Mouse (Mus musculus) forebrain, embryonic 14.5 days (tissue): Measurements from ENCODE around the gene Pitpnm1. TPM values are rescaled to one million over a fixed set of nuclear protein-coding genes. Genes with fewer than 3 reads are reported as not detected.
"Not testable (repeated sequence)": the region's sequence is repeated elsewhere in the genome, so short reads cannot be mapped to it uniquely, and the experiment has no call there.

ENCODE experiments used
- ATAC-seq: fragments of 200-750 bp; cut with Nextera tagmentation; 2 replicates; pipeline ENCODE4 v1.8.0; 2017; ENCODE audit warnings: mild to moderate bottlenecking, moderate library complexity
- DNase-seq: peaks from one replicate; pipeline ENCODE4 v3.0.0-alpha.2; 2015; ENCODE audit warnings: low spot score
- H3K27ac ChIP-seq: fragments of 300-500 bp; sonication (generic); 2 replicates; pipeline ENCODE4 v1.5.1; 2014; ENCODE audit warnings: low read depth, mild to moderate bottlenecking, control low read depth, low read length, moderate library complexity
- H3K27me3 ChIP-seq: fragments of 300-500 bp; sonication (generic); replicated peaks from 2 replicates; pipeline ENCODE4 v1.6.1; 2014; ENCODE audit warnings: low read length, control low read depth, mixed read lengths; ENCODE audit not compliant: control insufficient read depth, insufficient read depth
- H3K36me3 ChIP-seq: fragments of 300-500 bp; sonication (generic); 2 replicates; pipeline ENCODE4 v1.6.1; 2014; ENCODE audit warnings: low read length, control low read depth; ENCODE audit not compliant: control insufficient read depth, insufficient read depth
- H3K4me1 ChIP-seq: fragments of 300-500 bp; sonication (generic); 2 replicates; pipeline ENCODE4 v1.6.1; 2014; ENCODE audit warnings: antibody characterized with exemption, low read length, control low read depth; ENCODE audit not compliant: control insufficient read depth, insufficient read depth
- H3K4me2 ChIP-seq: fragments of 300-500 bp; sonication (generic); 2 replicates; pipeline ENCODE4 v1.6.1; 2014; ENCODE audit warnings: mild to moderate bottlenecking, control low read depth, low read length
- H3K4me3 ChIP-seq: fragments of 300-500 bp; sonication (generic); 2 replicates; pipeline ENCODE4 v1.5.1; 2014; ENCODE audit warnings: low read depth, low read length, control low read depth
- H3K9ac ChIP-seq: fragments of 300-500 bp; sonication (generic); 2 replicates; pipeline ENCODE4 v1.6.1; 2014; ENCODE audit warnings: mild to moderate bottlenecking, low read length, control low read depth, moderate library complexity
- H3K9me3 ChIP-seq: fragments of 300-500 bp; sonication (generic); replicated peaks from 2 replicates; pipeline ENCODE4 v1.6.1; 2016; ENCODE audit warnings: low read length, control low read depth, mixed read lengths; ENCODE audit not compliant: control insufficient read depth
- WGBS: fragments of 180-500 bp; shearing (Covaris S2); extraction: QIAGEN DNeasy Blood & Tissue Kit; methylation state at CpG from one replicate; pipeline ENCODE4 v1.1.7; 2014; 5-methylcytosine and 5-hydroxymethylcytosine counted together
- polyA plus RNA-seq: library from polyadenylated mRNA; unstranded; fragments of >200 nt; fragmentation: Nextera tagmentation; extraction: Ambion mirVana; gene quantifications from 2 replicates; pipeline ENCODE4 v1.2.1, GENCODE M21; 2014

Pitpnm1 gene
- polyA plus RNA-seq, 1 experiment from 2014 or later = 29.1 TPM

- WGBS = 95% methylated on average over 10 of the region's 10 CpGs
- Histone ChIP-seq H3K4me3 (no peak overlapping the region), H3K27ac (no peak overlapping the region), H3K4me2 (no peak overlapping the region), H3K36me3 (peaks cover 71% of the 10 kb centered on the region), H3K4me1 (no peaks in the 10 kb centered on the region), H3K9me3 (no peaks in the 10 kb centered on the region), H3K9ac (no peak overlapping the region), H3K27me3 (no peaks in the 10 kb centered on the region)
- no peak for ATAC-seq
- DNase-seq = no peak
Observed at GRCm38 (mm10) chr19:4114551-4114950, 14.8 kb downstream of the Pitpnm1 start.

GRCm38 (mm10) chr19:4115144-4115543 lies 15.3 kb downstream of the Pitpnm1 start:
- H3K27me3 ChIP-seq = no peaks in the 10 kb centered on the region
- ATAC-seq (no peak), DNase-seq (no peak)
- H3K4me2 ChIP-seq = no peak overlapping the region
- no peak overlapping the region for H3K27ac ChIP-seq
- no peak overlapping the region for H3K9ac ChIP-seq
- H3K4me3 ChIP-seq = no peak overlapping the region
- no peaks in the 10 kb centered on the region for H3K4me1 ChIP-seq
- no peaks in the 10 kb centered on the region for H3K9me3 ChIP-seq
- 94% methylated on average over 10 of the region's 10 CpGs for WGBS
- peaks cover 71% of the 10 kb centered on the region for H3K36me3 ChIP-seq

- H3K4me3 ChIP-seq = no peak overlapping the region
- no peak overlapping the region for H3K4me2 ChIP-seq
- no peaks in the 10 kb centered on the region for H3K27me3 ChIP-seq
- no peaks in the 10 kb centered on the region for H3K9me3 ChIP-seq
- peaks cover 4% of the 10 kb centered on the region for H3K4me1 ChIP-seq
- no peak overlapping the region for H3K27ac ChIP-seq
- 86% methylated on average over 11 of the region's 11 CpGs for WGBS
- no peak overlapping the region for H3K9ac ChIP-seq
- H3K36me3 ChIP-seq = peaks cover 71% of the 10 kb centered on the region
- ATAC-seq (no peak), DNase-seq (no peak)
Observed at GRCm38 (mm10) chr19:4115816-4116215, 16.0 kb downstream of the Pitpnm1 start.

- Histone ChIP-seq H3K9ac (no peak overlapping the region), H3K4me3 (no peak overlapping the region), H3K4me1 (peaks cover 4% of the 10 kb centered on the region), H3K27me3 (no peaks in the 10 kb centered on the region), H3K27ac (no peak overlapping the region), H3K36me3 (peaks cover 61% of the 10 kb centered on the region), H3K9me3 (no peaks in the 10 kb centered on the region), H3K4me2 (no peak overlapping the region)
- WGBS = 97% methylated on average over 7 of the region's 7 CpGs
- no peak for DNase-seq
- ATAC-seq = no peak
Observed at GRCm38 (mm10) chr19:4117006-4117405, 17.2 kb downstream of the Pitpnm1 start.

GRCm38 (mm10) chr19:4118350-4118749 lies 18.6 kb downstream of the Pitpnm1 start:
- Histone ChIP-seq H3K36me3 (peaks cover 49% of the 10 kb centered on the region), H3K9me3 (no peaks in the 10 kb centered on the region), H3K27me3 (no peaks in the 10 kb centered on the region), H3K4me2 (no peak overlapping the region), H3K27ac (no peak overlapping the region), H3K9ac (no peak overlapping the region), H3K4me3 (no peak overlapping the region), H3K4me1 (peaks cover 4% of the 10 kb centered on the region)
- WGBS = 96% methylated on average over 2 of the region's 2 CpGs
- ATAC-seq = no peak
- no peak for DNase-seq

GRCm38 (mm10) chr19:4119716-4120487 lies 20.1 kb downstream of the Pitpnm1 start:
- no peak for ATAC-seq
- peaks cover 34% of the 10 kb centered on the region for H3K36me3 ChIP-seq
- no peaks in the 10 kb centered on the region for H3K9me3 ChIP-seq
- H3K4me3 ChIP-seq = no peak overlapping the region
- DNase-seq = no peak
- H3K9ac ChIP-seq = peak overlapping the region; percentile 13; the same call in 1 of the 2 replicates
- WGBS = 92% methylated on average over 6 of the region's 6 CpGs
- H3K4me2 ChIP-seq = peak overlapping the region; percentile 50; the same call in 1 of the 2 replicates
- H3K4me1 ChIP-seq = peaks cover 4% of the 10 kb centered on the region
- no peak overlapping the region for H3K27ac ChIP-seq
- H3K27me3 ChIP-seq = no peaks in the 10 kb centered on the region

GRCm38 (mm10) chr19:4120496-4120895 lies 20.7 kb downstream of the Pitpnm1 start:
- WGBS = 100% methylated on average over 2 of the region's 2 CpGs
- ATAC-seq = no peak
- H3K27me3 ChIP-seq = no peaks in the 10 kb centered on the region
- peaks cover 28% of the 10 kb centered on the region for H3K36me3 ChIP-seq
- H3K4me3 ChIP-seq = peak overlapping the region; percentile 39; the same call in 1 of the 2 replicates
- H3K4me1 ChIP-seq = peaks cover 4% of the 10 kb centered on the region
- H3K4me2 ChIP-seq = peak overlapping the region; percentile 50
- DNase-seq = no peak
- H3K27ac ChIP-seq = no peak overlapping the region
- no peaks in the 10 kb centered on the region for H3K9me3 ChIP-seq
- peak overlapping the region; percentile 13; the same call in 1 of the 2 replicates for H3K9ac ChIP-seq

GRCm38 (mm10) chr19:4121097-4121805 lies 21.5 kb downstream of the Pitpnm1 start:
- WGBS = 3% methylated on average over 38 of the region's 38 CpGs
- peak overlapping the region; percentile 58; the same call in 1 of the 2 replicates for H3K9ac ChIP-seq
- ATAC-seq (peak; percentile 80), DNase-seq (peak; percentile 100)
- peaks cover 4% of the 10 kb centered on the region for H3K4me1 ChIP-seq
- H3K27me3 ChIP-seq = no peaks in the 10 kb centered on the region
- H3K27ac ChIP-seq = peak overlapping the region; percentile 80
- H3K4me2 ChIP-seq = peak overlapping the region; percentile 50
- H3K36me3 ChIP-seq = peaks cover 20% of the 10 kb centered on the region
- H3K4me3 ChIP-seq = peak overlapping the region; percentile 39
- H3K9me3 ChIP-seq = no peaks in the 10 kb centered on the region

GRCm38 (mm10) chr19:4121896-4122295 lies 22.1 kb downstream of the Pitpnm1 start:
- not testable (repeated sequence) for H3K9ac ChIP-seq, H3K27me3 ChIP-seq, DNase-seq, H3K4me3 ChIP-seq, H3K9me3 ChIP-seq, ATAC-seq, H3K27ac ChIP-seq
- H3K36me3 ChIP-seq = peaks cover 14% of the 10 kb centered on the region
- WGBS = 61% methylated on average over 6 of the region's 6 CpGs
- H3K4me2 ChIP-seq = 0 out of 2 replicates have a peak overlapping the region, but pooled peaks have one; percentile 10
- peaks cover 10% of the 10 kb centered on the region for H3K4me1 ChIP-seq
